Comparison of ENCODE assay signal across 15 mouse cellular contexts in the genomic region with DNA sequence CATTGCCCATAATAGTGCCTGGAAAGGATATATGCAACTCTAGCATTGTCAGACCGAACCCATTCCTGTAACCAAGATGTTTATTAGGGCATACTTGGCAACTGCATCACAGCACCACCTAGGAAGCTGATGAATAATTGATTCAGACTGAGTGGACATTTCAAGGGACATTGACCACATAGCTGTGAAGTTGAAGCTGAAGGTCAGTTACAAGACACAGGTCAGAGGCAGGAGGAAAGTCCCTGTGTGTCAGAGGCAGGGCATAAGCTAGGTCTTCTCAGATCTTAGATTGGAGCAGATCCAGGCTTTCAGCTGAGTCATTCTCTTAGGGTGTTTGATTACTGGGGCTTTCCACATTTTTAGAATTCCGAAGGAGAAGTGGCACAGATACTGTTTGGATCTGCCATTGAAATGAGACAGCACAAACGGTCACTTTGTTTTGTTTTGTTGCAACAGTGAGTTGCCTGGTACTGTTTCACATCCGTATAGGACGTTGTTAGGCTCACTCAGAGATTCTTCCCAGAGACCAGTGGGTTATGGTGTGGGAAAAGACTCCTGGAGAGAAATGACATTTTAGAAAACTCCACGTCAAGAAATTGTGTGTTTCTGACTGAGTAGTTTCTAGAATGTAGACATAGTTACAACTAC.
DNase-seq lines count a peak whose midpoint lies in the region; ATAC-seq and TF ChIP-seq lines count a peak whose summit lies in the region.
"Had no signal": no experiment of that assay in that cellular context is flagged by ENCODE, and none has a peak within 500 bp of the region (broad histone marks: within the 10 kb centered on the region; RNA-seq: fewer than 3 reads in every experiment).

No protein-coding gene starts in this region.

- no peaks in the 10 kb centered on the region for H3K27me3 ChIP-seq in kidney, embryonic 15.5 days
- H3K27me3 ChIP-seq: embryonic facial prominence, embryonic 13.5 days; heart, embryonic 13.5 days; liver, embryonic 15.5 days; stomach, embryonic 15.5 days had no signal

- H3K4me2 ChIP-seq in kidney, embryonic 15.5 days: no peak overlapping the region
- H3K4me2 ChIP-seq: embryonic facial prominence, embryonic 13.5 days; heart, embryonic 13.5 days; liver, embryonic 15.5 days; stomach, embryonic 15.5 days had no signal

- WGBS in kidney, embryonic 15.5 days: 81% methylated on average over 6 of the region's 6 CpGs

- no peaks in the 10 kb centered on the region for H3K9me3 ChIP-seq in kidney, embryonic 15.5 days (replicated peaks)
- no peaks in the 10 kb centered on the region for H3K9me3 ChIP-seq in ES-E14 (ENCODE audit: control insufficient read depth, insufficient read depth, low read depth, low read length)
- H3K9me3 ChIP-seq: embryonic facial prominence, embryonic 13.5 days; heart, embryonic 13.5 days; hindbrain, embryonic 10.5 days; liver, embryonic 15.5 days; stomach, embryonic 15.5 days had no signal

- H3K9ac ChIP-seq in kidney, embryonic 15.5 days: no peak overlapping the region
- H3K9ac ChIP-seq in ES-E14 (ENCODE audit: insufficient read depth, low read depth, low read length, poor library complexity, severe bottlenecking): no peak overlapping the region
- H3K9ac ChIP-seq: embryonic facial prominence, embryonic 13.5 days; heart, embryonic 13.5 days; liver, embryonic 15.5 days; stomach, embryonic 15.5 days had no signal

- 0 out of 2 replicates have a peak, but pooled peaks cover 2% of the 10 kb centered on the region for H3K4me1 ChIP-seq in kidney, embryonic 15.5 days
- H3K4me1 ChIP-seq in ES-E14 (ENCODE audit: control insufficient read depth in 2 of 2, insufficient read depth in 2 of 2, low read length in 2 of 2, poor library complexity in 1 of 2): 0 out of 4 replicates have a peak, but pooled peaks cover 0 to 2% of the 10 kb centered on the region in 2 experiments
- H3K4me1 ChIP-seq: liver, embryonic 15.5 days; stomach, embryonic 15.5 days had no signal

- H3K4me3 ChIP-seq in kidney, embryonic 15.5 days (replicated peaks): no peak overlapping the region
- H3K4me3 ChIP-seq in ES-E14 (ENCODE audit: insufficient read depth in 1 of 2, low read depth in 1 of 2, low read length in 2 of 2, poor library complexity in 1 of 2, severe bottlenecking in 1 of 2): no peak overlapping the region
- H3K4me3 ChIP-seq: embryonic facial prominence, embryonic 13.5 days; heart, embryonic 13.5 days; hindbrain, embryonic 10.5 days; layer of hippocampus, adult 2 months; left cerebral cortex, adult 2 months; liver, embryonic 15.5 days; stomach, embryonic 15.5 days had no signal

- DNase-seq in kidney, adult 9 months: peak; percentile 57
- DNase-seq in ES-E14 (ENCODE audit: low read depth, low spot score) (no peak), adipocyte (ENCODE audit: low spot score) (peak; percentile 38)
- peak; percentile 3 for DNase-seq in lung, postnatal 14 days
- DNase-seq in ovary, postnatal 14 days (ENCODE audit: low spot score): no peak
- DNase-seq in thymus, postnatal 4 days: no peak
- DNase-seq: cerebellum, adult 2 months had no signal

- H3K27ac ChIP-seq in kidney, embryonic 15.5 days: no peak overlapping the region
- H3K27ac ChIP-seq in ES-E14 (ENCODE audit: insufficient read depth, low read depth, low read length, poor library complexity, severe bottlenecking): no peak overlapping the region
- H3K27ac ChIP-seq: embryonic facial prominence, embryonic 13.5 days; heart, embryonic 13.5 days; hindbrain, embryonic 10.5 days; layer of hippocampus, adult 2 months; left cerebral cortex, adult 2 months; liver, embryonic 15.5 days; stomach, embryonic 15.5 days had no signal

- ATAC-seq in kidney, embryonic 15.5 days (replicated peaks; ENCODE audit: low FRiP score): no peak

- in situ Hi-C loops in ES-E14 (cut with MboI; ENCODE audit: low sequenced_read_pairs in 2 of 2, unreplicated experiment in 2 of 2): no loop called here

- H3K36me3 ChIP-seq in kidney, embryonic 15.5 days: no peaks in the 10 kb centered on the region
- H3K36me3 ChIP-seq in ES-E14 (ENCODE audit: control insufficient read depth, insufficient read depth, low read length, poor library complexity, severe bottlenecking): no peaks in the 10 kb centered on the region
- H3K36me3 ChIP-seq: embryonic facial prominence, embryonic 13.5 days; heart, embryonic 13.5 days; hindbrain, embryonic 10.5 days; liver, embryonic 15.5 days; stomach, embryonic 15.5 days had no signal

TF ChIP-seq in ES-E14, 5 proteins besides CTCF, POLR2A, EP300 and RAD21:
- TF ChIP-seq CHD2 (IDR thresholded peaks at IDR 0.05; ENCODE audit: low read depth, low read length) (no peak), MAFK (IDR thresholded peaks at IDR 0.05; ENCODE audit: insufficient read depth, low read depth, low read length) (peak; percentile 62), ZNF384 (IDR thresholded peaks at IDR 0.05; ENCODE audit: low read depth, low read length) (no peak), ZC3H11A (IDR thresholded peaks at IDR 0.05; ENCODE audit: borderline replicate concordance, low read depth, low read length) (no peak), HCFC1 (IDR thresholded peaks at IDR 0.05; ENCODE audit: borderline replicate concordance, insufficient read depth, low read length) (no peak)

Comparison
In these comparisons a context has a peak if more than half of its experiments do, and no peak if none do; other contexts are left out.
1. DNase-seq: peak in kidney, adult 9 months (single experiment), adipocyte (single experiment) and lung, postnatal 14 days (single experiment); none in ES-E14 (single experiment), ovary, postnatal 14 days (single experiment) and thymus, postnatal 4 days (single experiment).